Mouse (Mus musculus) 416B (cell line): ENCODE results near the gene Golph3l.

ENCODE experiments used
- DNase-seq: peaks from one replicate; pipeline ENCODE4 v3.0.0; 2011; ENCODE audit warnings: low read depth

The Golph3l gene

GRCm38 (mm10) chr3:95655437-95655836, 66.7 kb downstream of the Golph3l start:
- no peak for DNase-seq

- DNase-seq, result no peak
Observed at GRCm38 (mm10) chr3:95657108-95657507, 68.4 kb downstream of the Golph3l start.

- no peak for DNase-seq
Observed at GRCm38 (mm10) chr3:95657711-95658110, 69.0 kb downstream of the Golph3l start.

- peak; percentile 95 for DNase-seq
Observed at GRCm38 (mm10) chr3:95658236-95658867, 69.6 kb downstream of the Golph3l start, which contains the start of gene Mcl1. Gene Mcl1 (plus strand): TSS chr3:95658788.

- DNase-seq, result peak; percentile 91
Observed at GRCm38 (mm10) chr3:95658868-95659712, 70.4 kb downstream of the Golph3l start.

- DNase-seq, result peak; percentile 43
Observed at GRCm38 (mm10) chr3:95659948-95660347, 71.2 kb downstream of the Golph3l start.

- DNase-seq, result no peak
Observed at GRCm38 (mm10) chr3:95660788-95661478, 72.2 kb downstream of the Golph3l start.

GRCm38 (mm10) chr3:95661945-95662715, 73.4 kb downstream of the Golph3l start:
- peak; percentile 68 for DNase-seq

GRCm38 (mm10) chr3:95662724-95663449, 74.2 kb downstream of the Golph3l start:
- no peak for DNase-seq

GRCm38 (mm10) chr3:95663486-95663885, 74.8 kb downstream of the Golph3l start:
- DNase-seq, result no peak

GRCm38 (mm10) chr3:95663969-95664608, 75.4 kb downstream of the Golph3l start:
- peak; percentile 63 for DNase-seq

GRCm38 (mm10) chr3:95664940-95665352, 76.2 kb downstream of the Golph3l start:
- no peak for DNase-seq

- no peak for DNase-seq
Observed at GRCm38 (mm10) chr3:95666124-95666844, 77.5 kb downstream of the Golph3l start.

GRCm38 (mm10) chr3:95667521-95667920, 78.8 kb downstream of the Golph3l start:
- DNase-seq, result no peak

- no peak for DNase-seq
Observed at GRCm38 (mm10) chr3:95668026-95668425, 79.3 kb downstream of the Golph3l start.
